Mouse (Mus musculus) heart, adult 8-10 months (tissue): Measurements from ENCODE around the gene Csnk2b. TPM values are rescaled to one million over a fixed set of nuclear protein-coding genes. Genes with fewer than 3 reads are reported as not detected.

Experiments
- DNase-seq: peaks from one replicate; pipeline ENCODE4 v3.0.0; 2022; ENCODE audit warnings: low spot score
- total RNA-seq, 4 experiments: library from RNA; stranded (reverse); gene quantifications; 2 replicates each; pipeline ENCODE4 v1.2.4; 2022

The Csnk2b gene
- total RNA-seq, 4 experiments from 2014 or later = 152 to 184 (median 155) TPM

DNA sequence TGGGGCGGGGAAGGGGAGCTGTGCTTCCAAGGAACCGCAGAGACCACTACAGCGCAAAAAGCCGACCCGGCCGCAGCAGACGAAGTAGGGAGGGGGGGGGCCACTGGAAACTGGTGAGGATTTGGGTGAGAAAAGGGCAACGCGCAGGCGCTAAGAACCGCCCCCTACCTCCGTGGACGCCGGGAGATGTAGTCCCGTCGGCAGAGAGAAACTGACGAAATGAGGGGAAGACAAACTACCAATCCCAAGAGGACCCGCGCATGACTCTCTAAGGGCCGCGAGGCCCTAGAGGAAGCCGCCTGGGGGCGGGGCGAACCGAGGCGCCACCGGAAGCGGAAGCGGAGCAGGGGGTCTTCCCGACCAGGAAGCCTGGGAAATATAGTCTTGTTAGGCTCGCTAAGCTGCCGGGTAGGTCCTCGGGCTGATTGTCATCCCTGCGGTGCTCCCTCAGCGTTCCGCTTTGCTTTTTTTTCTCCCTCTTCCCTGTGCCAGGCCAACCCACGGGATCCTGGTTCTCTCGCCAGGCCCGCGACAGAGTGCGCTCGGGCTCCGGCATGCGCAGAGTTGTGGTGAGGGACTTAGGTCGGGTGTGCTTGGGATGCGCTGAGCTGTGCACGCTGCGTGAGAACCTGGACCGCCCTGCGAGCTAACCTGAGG is 582 bp downstream of the Csnk2b start, which contains the start of gene Gpank1:
Gpank1 (plus strand) TSS at position 313 of the 657 bp plus-strand sequence.
- peak; percentile 98 for DNase-seq

DNA sequence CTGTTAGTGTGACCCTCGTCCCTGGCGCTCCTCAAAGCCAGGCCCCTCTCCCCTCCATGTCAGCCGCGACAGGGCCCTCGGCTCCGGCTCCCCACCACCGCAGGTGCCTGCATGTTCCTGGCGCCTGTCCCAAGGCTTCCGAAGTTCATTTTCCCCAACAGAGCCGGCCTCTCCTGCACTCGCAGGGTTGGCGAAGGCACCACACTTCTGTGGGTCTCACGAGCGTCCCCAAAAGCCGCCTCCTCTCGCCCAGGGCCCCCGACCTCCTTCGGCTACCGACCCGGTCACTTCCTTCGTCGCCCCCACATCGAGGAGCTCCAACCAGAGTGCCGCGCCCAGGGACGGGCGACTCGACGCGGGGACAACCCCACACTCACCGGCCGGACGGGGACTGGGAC is 1.1 kb downstream of the Csnk2b start:
- peak; percentile 16 for DNase-seq

DNA sequence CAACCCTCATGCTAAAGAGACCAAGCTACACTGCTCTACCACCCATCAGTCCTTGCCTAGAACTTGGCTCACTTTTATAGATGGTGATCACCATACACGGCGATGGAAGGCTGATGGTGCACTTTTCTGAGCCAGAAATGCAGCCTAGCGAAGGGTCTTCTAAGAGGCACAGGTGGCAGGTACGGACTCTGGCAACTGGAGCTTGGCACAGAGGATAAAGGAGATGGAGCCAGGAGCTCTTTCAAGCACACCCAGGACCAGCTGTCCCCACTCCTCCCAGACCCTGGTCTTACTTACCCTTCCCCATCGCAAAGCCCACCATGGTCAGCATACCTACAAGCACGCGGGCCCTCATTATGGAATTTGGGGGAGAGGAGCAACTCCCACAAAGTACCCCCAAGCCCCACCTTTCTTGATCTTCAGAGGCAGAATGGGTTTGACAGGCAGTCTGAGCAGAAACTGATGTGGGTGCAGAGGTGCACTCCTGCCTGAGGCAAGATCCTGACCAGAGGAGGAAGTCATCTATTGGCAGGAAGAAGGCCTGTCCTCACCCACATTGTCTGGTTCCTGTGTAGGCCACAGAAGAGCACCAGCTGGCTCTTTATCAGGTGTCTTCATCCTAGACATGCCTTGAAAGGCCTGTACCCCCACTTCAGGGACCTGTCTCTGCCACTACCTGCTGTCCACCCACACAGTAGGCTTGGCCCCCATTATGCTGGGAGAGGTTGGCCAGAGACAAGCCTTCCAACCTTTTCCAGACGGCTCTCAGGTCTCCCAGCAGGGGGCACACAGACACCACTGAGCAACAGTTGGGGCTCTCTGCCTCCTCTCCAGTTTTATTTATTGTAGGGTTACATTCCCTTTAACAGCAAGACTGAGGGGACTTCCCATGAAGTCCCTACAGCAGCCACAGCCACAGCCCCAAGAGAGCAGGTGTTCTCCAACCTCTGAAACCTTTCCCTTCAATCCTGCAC is 6.5 kb downstream of the Csnk2b start, which contains the start of gene Ly6g5b:
Ly6g5b (minus strand) TSS at position 383 of the 974 bp plus-strand sequence.
- DNase-seq = no peak

GRCm38 (mm10) chr17:35111774-35112173 is 10.1 kb downstream of the Csnk2b start:
- DNase-seq = no peak

GRCm38 (mm10) chr17:35108097-35108496 is 13.8 kb downstream of the Csnk2b start, which contains the start of gene Ly6g5c:
Ly6g5c (plus strand) TSS chr17:35108279.
- DNase-seq = no peak

DNA sequence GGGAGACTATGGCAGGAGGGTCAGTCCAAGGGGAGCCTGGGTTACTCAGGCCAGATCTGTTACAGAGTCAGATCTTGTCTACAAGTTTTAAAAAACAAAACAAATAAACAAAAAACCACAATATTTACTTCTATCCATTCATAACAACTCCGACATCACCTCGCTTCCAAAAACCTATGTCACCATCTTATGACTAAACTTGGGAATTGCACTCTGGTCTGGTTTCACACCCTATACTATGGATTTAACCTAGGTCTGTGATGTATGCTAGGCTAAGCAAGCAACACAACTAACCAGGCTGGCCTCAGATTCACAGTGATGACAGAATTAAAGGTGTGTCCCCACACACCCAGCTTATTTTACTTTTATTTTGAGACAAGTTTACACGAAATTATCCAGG is 15.3 kb downstream of the Csnk2b start:
- DNase-seq = no peak

DNA sequence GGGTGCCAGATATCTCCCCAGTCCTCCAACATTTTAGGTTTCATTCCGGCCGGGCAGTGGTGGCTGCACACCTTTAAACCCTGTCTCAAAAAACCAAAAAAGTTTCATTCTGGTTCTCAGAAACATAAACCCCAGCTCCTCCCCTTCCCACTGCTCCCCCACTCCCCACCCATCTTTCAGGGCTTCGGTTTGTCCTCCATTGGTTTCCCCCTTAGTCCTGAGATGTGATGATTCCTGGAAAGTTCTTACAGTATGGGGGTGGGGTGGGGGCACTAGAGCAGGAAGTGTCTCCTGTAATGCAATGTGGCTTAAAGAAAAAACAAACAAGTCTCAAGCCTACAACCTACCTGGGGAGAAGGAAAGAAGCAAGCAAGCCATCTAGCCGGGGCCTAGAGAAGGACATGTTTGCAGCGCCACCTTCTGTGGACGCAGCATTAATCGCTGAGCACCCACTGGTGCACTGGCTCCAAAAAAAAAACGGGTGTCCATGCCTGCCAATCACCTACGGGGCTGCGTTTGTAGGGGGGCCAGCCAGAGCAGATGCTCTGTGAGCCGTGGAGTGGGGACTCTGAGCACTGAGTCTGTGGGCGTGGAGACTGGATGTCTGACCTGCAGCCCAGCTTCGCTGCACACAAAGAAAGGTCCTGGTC is 16.0 kb downstream of the Csnk2b start:
- no peak for DNase-seq

DNA sequence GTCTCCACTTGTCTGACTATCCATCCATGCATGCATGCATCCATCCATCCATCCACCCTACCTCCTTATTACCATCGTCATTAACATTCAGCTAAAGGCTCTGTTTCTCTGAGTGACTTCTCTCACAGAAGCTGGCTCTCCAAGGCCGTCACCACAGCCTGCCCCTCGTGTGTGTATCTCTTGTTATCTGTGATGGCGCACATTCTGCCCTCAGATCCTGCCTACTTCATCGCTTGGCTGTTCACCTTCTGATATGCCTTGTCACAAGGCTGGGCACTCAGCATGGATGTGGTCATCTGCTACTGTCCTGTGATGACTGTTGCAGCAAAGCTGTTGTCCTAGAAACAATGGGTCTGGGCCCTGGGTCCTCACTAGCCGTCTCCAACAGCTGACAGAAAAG is 17.1 kb downstream of the Csnk2b start:
- no peak for DNase-seq

DNA sequence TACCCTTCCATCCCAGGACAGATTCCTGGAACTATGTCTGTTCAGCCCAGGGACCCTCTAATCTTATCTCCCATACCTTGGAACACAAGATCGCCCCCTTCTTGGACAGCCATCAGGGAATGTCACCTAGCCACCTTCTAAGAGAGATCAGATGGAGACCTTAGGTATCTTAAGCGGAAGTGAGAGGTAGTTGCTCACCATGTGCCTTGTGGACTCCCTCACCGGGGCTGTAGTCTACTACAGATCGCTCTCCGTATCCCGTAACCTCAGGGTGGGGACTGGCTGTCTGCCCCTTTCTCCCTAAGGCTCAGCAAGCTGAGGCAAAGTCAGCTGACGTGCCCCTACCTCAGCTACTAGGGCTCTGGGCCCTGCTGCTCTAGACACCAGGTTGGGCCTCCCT is 17.8 kb downstream of the Csnk2b start:
- DNase-seq = no peak

GRCm38 (mm10) chr17:35103221-35103690 is 18.6 kb downstream of the Csnk2b start:
- DNase-seq = no peak

DNA sequence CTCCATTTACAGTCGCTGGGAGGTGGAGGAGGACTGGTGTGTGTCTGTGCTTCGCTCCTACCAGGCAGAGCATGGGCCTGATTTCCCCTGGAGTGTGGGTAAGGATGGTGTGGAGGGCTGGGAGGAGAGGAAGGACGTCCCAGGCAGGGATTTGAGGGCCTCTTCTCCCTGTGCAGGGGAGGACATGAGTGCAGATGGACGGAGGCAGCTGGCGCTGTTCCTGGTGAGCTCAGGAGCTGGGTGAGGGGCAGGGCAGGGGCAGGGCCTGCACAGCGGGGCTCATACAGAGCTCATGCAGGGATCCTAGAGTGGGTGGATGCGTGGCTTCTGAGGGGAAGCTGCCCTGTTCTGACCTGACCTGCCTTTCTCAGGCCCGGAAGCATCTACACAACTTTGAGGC is 19.6 kb downstream of the Csnk2b start:
- DNase-seq = no peak

- DNase-seq = no peak
Measured at GRCm38 (mm10) chr17:35101161-35101560, 20.7 kb downstream of the Csnk2b start.

- DNase-seq = no peak
Measured at GRCm38 (mm10) chr17:35100196-35100765, 21.6 kb downstream of the Csnk2b start.

GRCm38 (mm10) chr17:35097164-35097655 is 24.6 kb downstream of the Csnk2b start:
- DNase-seq = no peak

GRCm38 (mm10) chr17:35096597-35096996 is 25.3 kb downstream of the Csnk2b start:
- no peak for DNase-seq

DNA sequence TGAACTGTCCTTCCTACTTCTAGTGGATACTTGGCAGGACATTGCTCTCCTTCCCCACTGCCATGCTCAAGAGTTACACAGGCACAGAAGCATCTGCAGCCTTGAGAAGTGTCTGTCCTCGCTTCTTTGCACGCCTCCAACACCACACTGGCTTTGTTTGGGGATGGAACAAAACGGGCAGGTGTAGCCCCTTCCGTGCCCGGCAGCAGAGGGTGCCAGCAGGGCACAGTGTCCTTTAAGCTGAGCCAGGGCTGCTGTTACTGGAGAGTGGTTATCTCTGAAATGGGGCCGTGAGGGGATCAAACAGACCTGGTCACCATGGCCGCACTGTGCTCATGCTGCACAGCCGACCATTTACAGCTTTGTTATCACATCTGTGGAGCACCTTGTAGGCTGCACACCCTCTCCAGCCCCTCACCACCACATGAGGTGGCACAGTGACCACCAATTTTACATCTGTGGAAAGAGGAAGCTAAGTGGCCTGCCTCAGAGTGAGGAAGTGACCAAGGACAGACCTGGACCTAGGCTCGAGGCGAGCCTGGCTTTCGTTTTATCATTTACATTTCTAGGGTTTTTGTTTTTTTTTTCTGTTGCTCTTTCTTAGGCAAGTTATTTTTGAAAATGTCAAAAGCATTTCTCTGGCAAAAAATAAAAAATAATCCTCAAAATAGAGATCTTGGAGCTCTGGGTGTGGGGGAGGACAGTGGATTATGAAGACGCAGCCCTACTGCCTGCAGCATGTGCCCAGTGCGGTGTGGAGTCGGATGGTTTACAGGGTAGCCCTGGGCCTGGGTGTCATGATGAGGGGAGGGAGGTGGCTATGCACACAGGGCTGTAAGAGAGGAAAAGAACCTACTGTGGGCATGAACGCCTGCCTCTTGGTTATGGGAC is 27.1 kb downstream of the Csnk2b start:
- no peak for DNase-seq

DNA sequence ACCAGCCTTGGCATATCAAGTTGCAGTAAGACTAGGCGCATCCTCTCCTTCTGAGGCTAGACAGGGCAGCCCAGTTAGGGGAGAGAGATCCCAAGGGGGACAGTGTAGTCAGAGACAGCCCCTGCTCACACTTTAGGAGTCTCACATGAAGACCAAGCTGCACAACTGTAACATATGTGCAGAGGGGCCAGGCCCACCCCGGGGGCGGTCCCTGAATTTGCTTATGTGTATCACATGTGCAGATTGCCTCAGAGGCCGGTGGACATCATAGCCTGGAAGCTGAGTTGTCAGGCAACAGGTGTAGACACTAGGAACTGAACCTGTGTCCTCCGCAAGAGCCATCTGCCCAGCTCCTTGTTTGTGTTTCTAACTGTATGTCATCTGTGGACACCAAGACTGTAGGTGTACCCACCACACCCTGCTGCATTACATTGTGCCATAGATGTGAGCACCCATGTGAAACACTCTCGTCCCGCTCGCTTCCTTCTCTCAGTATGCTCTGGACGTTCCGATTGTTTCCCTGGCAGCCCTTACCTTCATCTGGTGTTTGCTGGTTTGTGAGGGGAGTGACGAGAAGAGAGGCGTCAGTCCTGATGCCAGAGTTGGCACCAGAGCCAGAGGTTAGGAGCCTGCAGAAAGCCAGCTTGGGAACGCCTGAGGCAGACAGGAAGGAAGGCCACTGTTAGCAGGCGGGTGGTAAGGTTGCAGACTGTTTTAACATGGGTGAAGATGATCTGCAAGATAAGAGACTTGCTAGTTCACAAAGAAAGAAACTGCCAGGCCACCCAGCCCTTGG is 29.3 kb downstream of the Csnk2b start:
- DNase-seq = no peak

DNA sequence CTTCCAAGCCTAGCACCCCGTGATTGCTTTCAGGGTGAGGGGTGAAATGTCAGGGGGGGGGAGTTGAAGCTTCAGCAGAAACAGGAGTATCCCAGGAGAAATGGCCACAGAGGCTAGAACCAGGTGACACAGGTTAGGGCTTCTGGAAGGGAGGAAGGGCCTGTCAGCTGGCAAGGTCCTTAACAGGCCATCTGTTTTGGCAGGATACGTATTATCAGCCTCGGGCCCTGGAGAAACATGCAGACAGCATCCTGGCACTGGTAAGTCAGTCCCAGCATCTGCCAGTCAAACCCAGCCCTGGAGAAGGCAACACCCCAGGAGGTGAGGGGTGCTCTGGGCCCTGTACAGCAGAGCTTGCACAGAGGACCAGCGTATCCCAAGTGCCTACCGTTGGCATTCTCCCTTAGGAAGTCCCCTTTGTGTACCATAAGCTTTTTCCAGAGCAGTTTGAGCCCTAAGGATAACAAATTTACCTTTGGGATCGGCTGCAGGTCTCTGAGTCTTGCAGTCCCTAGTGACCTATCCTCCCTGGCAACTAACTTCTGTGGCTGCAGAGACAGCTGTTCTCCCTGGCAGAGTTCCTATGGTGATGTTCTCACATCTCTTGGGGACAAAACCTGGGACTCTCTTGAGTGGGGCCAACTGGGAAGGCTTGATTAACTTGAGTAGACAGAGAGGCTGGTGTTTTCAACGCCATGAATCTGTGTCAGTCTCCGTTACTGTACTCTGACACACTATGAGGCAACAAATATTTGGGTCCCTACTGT is 31.5 kb downstream of the Csnk2b start:
- DNase-seq = no peak
